Mouse (Mus musculus): Measurements from ENCODE around the gene Pld1.
"Not testable (repeated sequence)": the region's sequence is repeated elsewhere in the genome, so short reads cannot be mapped to it uniquely, and the experiment has no call there.

The Pld1 gene

GRCm38 (mm10) chr3:27945397-27945796 is 6.9 kb downstream of the Pld1 start:
- DNase-seq = not testable (repeated sequence)

GRCm38 (mm10) chr3:27949175-27949872 is 10.8 kb downstream of the Pld1 start:
- DNase-seq = peak; percentile 22

GRCm38 (mm10) chr3:27949873-27950250 is 11.4 kb downstream of the Pld1 start:
- DNase-seq = no peak

- no peak for DNase-seq
These were observed 12.2 kb downstream of the Pld1 start for GRCm38 (mm10) chr3:27950726-27951125.

- no peak for DNase-seq
These were observed 13.2 kb downstream of the Pld1 start for GRCm38 (mm10) chr3:27951721-27952120.

GRCm38 (mm10) chr3:27956006-27956405 is 17.5 kb downstream of the Pld1 start:
- no peak for DNase-seq

GRCm38 (mm10) chr3:27959221-27959620 is 20.7 kb downstream of the Pld1 start:
- no peak for DNase-seq

- no peak for DNase-seq
These were observed 22.7 kb downstream of the Pld1 start for GRCm38 (mm10) chr3:27961162-27961561.

GRCm38 (mm10) chr3:27963795-27964201 is 25.3 kb downstream of the Pld1 start:
- peak; percentile 65 for DNase-seq

GRCm38 (mm10) chr3:27968671-27969070 is 30.2 kb downstream of the Pld1 start:
- DNase-seq = no peak

GRCm38 (mm10) chr3:27973936-27974335 is 35.4 kb downstream of the Pld1 start:
- no peak for DNase-seq

- DNase-seq = no peak
These were observed 36.5 kb downstream of the Pld1 start for GRCm38 (mm10) chr3:27974981-27975380.

- no peak for DNase-seq
These were observed 38.5 kb downstream of the Pld1 start for GRCm38 (mm10) chr3:27976931-27977544.

GRCm38 (mm10) chr3:27978030-27978723 is 39.7 kb downstream of the Pld1 start:
- peak; percentile 18 for DNase-seq

GRCm38 (mm10) chr3:27981591-27981990 is 43.1 kb downstream of the Pld1 start:
- DNase-seq = no peak

- DNase-seq = peak; percentile 83
These were observed 44.0 kb downstream of the Pld1 start for GRCm38 (mm10) chr3:27982436-27983017.

GRCm38 (mm10) chr3:27983274-27983673 is 44.8 kb downstream of the Pld1 start:
- no peak for DNase-seq

- peak; percentile 91 for DNase-seq
These were observed 45.6 kb downstream of the Pld1 start for GRCm38 (mm10) chr3:27983935-27984577.

GRCm38 (mm10) chr3:27984620-27985019 is 46.1 kb downstream of the Pld1 start:
- DNase-seq = no peak

- DNase-seq = no peak
These were observed 46.8 kb downstream of the Pld1 start for GRCm38 (mm10) chr3:27985344-27985743.

GRCm38 (mm10) chr3:27987891-27988536 is 49.5 kb downstream of the Pld1 start:
- DNase-seq = no peak

- DNase-seq = no peak
These were observed 52.7 kb downstream of the Pld1 start for GRCm38 (mm10) chr3:27991100-27991703.
